Mouse (Mus musculus) heart, embryonic 15.5 days (tissue): ENCODE results near the gene Slc12a3. TPM values are rescaled to one million over a fixed set of nuclear protein-coding genes. Genes with fewer than 3 reads are reported as not detected.
A peak's percentile ranks its signal among the peaks of the same experiment; 100 is the strongest.
"Not testable (repeated sequence)": the region's sequence is repeated elsewhere in the genome, so short reads cannot be mapped to it uniquely, and the experiment has no call there.

Experiments used
- ATAC-seq: fragments of 200-750 bp; cut with Nextera tagmentation; replicated peaks from 2 replicates; pipeline ENCODE4 v1.8.0; 2017; ENCODE audit warnings: low read depth, moderate TSS enrichment; ENCODE audit not compliant: insufficient number of reproducible peaks, insufficient read depth, low FRiP score
- H3K27ac ChIP-seq: fragments of 300-500 bp; sonication (generic); 2 replicates; pipeline ENCODE4 v1.5.1; 2015; ENCODE audit warnings: mild to moderate bottlenecking, inconsistent platforms
- H3K27me3 ChIP-seq: fragments of 300-500 bp; sonication (generic); 2 replicates; pipeline ENCODE4 v1.6.1; 2015; ENCODE audit warnings: inconsistent platforms
- H3K36me3 ChIP-seq: fragments of 300-500 bp; sonication (generic); 2 replicates; pipeline ENCODE4 v1.6.1; 2015; ENCODE audit warnings: mild to moderate bottlenecking, inconsistent platforms
- H3K4me1 ChIP-seq: fragments of 300-500 bp; sonication (generic); replicated peaks from 2 replicates; pipeline ENCODE4 v1.6.1; 2015; ENCODE audit warnings: inconsistent platforms
- H3K4me2 ChIP-seq: fragments of 300-500 bp; sonication (generic); 2 replicates; pipeline ENCODE4 v1.6.1; 2015; ENCODE audit warnings: inconsistent platforms, mild to moderate bottlenecking, moderate library complexity
- H3K4me3 ChIP-seq: fragments of 300-500 bp; sonication (generic); 2 replicates; pipeline ENCODE4 v1.5.1; 2015; ENCODE audit warnings: mild to moderate bottlenecking, inconsistent platforms
- H3K9ac ChIP-seq: fragments of 300-500 bp; sonication (generic); 2 replicates; pipeline ENCODE4 v1.6.1; 2015; ENCODE audit warnings: mild to moderate bottlenecking, inconsistent platforms
- H3K9me3 ChIP-seq: fragments of 300-500 bp; sonication (generic); replicated peaks from 2 replicates; pipeline ENCODE4 v1.6.1; 2016; ENCODE audit warnings: inconsistent platforms
- WGBS: fragments of 180-500 bp; shearing (Covaris S2); methylation state at CpG from one replicate; pipeline ENCODE4 v1.1.7; 2015; ENCODE audit warnings: mixed read lengths; 5-methylcytosine and 5-hydroxymethylcytosine counted together
- polyA plus RNA-seq: library from polyadenylated mRNA; unstranded; fragments of >200 nt; fragmentation: Nextera tagmentation; extraction: Ambion mirVana; gene quantifications from 2 replicates; pipeline ENCODE4 v1.2.1, GENCODE M21; 2015

Gene Slc12a3
- polyA plus RNA-seq, 1 experiment from 2014 or later, result 0.15 TPM

DNA sequence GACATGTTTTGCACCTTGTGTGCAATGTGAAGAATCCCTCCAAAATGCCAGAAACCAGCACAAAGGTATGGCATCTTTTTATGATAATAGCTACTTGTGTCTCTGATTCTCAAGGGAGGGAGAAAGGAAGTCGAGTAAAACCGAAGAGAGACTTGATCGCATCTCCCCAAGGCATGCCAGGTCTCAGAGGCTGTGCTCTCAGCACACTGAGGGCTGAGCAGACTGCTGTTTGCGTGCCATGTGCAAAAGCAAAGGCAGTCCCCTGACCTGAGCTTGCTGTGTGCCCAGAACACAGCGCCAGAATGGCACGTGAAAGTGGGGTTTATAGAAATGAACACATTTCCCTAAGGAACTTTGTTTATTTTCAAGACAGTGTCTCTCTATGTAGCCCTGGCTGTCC is 60.5 kb downstream of the Slc12a3 start:
- 86% methylated on average over 6 of the region's 6 CpGs for WGBS
- peaks cover 20% of the 10 kb centered on the region for H3K4me1 ChIP-seq
- no peak overlapping the region for H3K27ac ChIP-seq
- no peaks in the 10 kb centered on the region for H3K9me3 ChIP-seq
- no peaks in the 10 kb centered on the region for H3K27me3 ChIP-seq
- no peak for ATAC-seq
- peaks cover 51% of the 10 kb centered on the region for H3K36me3 ChIP-seq
- H3K4me2 ChIP-seq, result no peak overlapping the region
- no peak overlapping the region for H3K4me3 ChIP-seq
- H3K9ac ChIP-seq, result no peak overlapping the region

DNA sequence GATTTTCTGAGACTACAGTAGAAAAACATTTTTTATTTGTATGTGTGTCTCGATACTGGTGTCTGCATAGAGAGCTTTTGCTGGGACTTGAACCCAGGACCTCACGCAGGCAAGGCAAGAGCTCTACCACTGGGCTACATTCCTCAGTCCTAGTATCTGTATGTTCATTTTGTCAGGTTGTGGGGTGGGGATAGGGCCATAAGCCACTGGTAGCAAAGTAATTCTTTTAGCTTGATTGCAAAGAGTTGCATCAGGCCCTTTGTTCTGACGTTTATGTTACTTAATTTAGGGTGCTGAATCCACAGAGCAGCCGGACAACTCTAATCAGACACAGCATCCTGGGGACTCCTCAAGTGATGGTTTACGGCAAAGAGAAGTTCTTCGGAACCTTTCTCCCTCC is 61.4 kb downstream of the Slc12a3 start:
- no peaks in the 10 kb centered on the region for H3K9me3 ChIP-seq
- H3K9ac ChIP-seq, result no peak overlapping the region
- no peak overlapping the region for H3K4me3 ChIP-seq
- no peak for ATAC-seq
- peaks cover 60% of the 10 kb centered on the region for H3K36me3 ChIP-seq
- WGBS, result 89% methylated on average over 6 of the region's 6 CpGs
- H3K27me3 ChIP-seq, result no peaks in the 10 kb centered on the region
- no peak overlapping the region for H3K27ac ChIP-seq
- H3K4me2 ChIP-seq, result no peak overlapping the region
- peaks cover 18% of the 10 kb centered on the region for H3K4me1 ChIP-seq

DNA sequence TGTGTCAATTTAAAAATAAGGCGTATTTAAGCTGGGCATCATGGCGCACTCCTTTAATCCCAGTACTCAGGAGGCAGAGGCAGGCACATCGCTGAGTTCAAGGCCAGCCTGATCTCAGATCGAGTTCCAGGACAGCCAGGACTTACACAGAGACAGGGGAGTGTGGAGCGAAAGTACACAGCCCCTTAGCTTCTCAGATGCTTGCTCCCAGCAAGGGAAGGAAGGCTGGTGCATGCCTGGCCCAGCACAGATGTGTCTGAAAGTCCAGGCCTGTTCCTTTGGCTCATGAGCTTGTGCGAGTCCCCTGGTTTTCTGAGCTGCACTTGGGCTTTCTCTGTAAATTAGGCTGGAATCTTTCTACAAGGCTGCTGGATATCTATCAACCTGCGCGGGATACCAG is 61.9 kb downstream of the Slc12a3 start:
- 94% methylated on average over 8 of the region's 8 CpGs for WGBS
- no peak for ATAC-seq
- no peak overlapping the region for H3K9ac ChIP-seq

DNA sequence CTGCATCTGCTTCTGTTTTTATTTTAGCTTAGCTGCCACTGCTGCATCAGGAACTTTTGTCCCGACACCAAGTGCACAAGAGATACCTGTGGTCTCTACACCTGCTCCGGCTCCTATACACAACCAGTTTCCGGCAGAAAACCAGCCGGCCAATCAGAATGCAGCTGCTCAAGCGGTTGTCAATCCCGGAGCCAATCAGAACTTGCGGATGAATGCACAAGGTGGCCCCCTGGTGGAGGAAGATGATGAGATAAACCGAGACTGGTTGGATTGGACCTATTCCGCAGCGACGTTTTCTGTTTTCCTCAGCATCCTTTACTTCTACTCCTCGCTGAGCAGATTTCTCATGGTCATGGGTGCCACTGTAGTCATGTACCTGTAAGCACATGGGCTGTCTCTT is 63.1 kb downstream of the Slc12a3 start:
- 80% methylated on average over 12 of the region's 12 CpGs for WGBS
- no peak for ATAC-seq
- Histone ChIP-seq H3K9me3 (no peaks in the 10 kb centered on the region), H3K4me3 (no peak overlapping the region), H3K27ac (peak overlapping the region; percentile 35; the same call in 1 of the 2 replicates), H3K27me3 (no peaks in the 10 kb centered on the region), H3K4me2 (no peak overlapping the region), H3K4me1 (peaks cover 17% of the 10 kb centered on the region), H3K9ac (no peak overlapping the region), H3K36me3 (peaks cover 75% of the 10 kb centered on the region)

More for the DNA sequence above, 61.9 kb downstream of the Slc12a3 start:
- H3K9me3 ChIP-seq, result no peaks in the 10 kb centered on the region
- H3K27me3 ChIP-seq, result no peaks in the 10 kb centered on the region
- H3K27ac ChIP-seq, result no peak overlapping the region
- H3K4me2 ChIP-seq, result no peak overlapping the region
- H3K36me3 ChIP-seq, result peaks cover 65% of the 10 kb centered on the region
- no peak overlapping the region for H3K4me3 ChIP-seq
- H3K4me1 ChIP-seq, result peaks cover 14% of the 10 kb centered on the region

DNA sequence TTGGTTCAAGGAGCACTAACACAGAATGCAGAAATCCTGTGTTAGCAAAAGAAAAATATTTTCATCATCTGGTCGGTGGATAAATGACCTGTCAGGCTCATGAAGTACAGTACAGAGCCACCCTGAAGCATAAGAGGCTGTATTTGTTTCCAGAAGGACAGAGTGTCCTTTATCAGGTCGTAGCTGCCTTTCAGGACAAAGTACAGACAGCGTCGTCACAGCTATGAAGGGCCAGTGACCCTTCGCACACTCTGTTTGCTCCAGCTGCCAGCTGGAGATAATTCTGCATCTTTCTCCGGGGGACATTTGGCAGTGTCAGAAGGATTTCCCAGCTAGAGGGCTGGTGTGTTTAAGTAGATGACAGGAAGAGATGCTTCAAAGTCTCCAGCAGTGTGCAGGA is 63.6 kb downstream of the Slc12a3 start:
- Histone ChIP-seq H3K9ac (no peak overlapping the region), H3K27ac (peak overlapping the region; percentile 35; the same call in 1 of the 2 replicates)

DNA sequence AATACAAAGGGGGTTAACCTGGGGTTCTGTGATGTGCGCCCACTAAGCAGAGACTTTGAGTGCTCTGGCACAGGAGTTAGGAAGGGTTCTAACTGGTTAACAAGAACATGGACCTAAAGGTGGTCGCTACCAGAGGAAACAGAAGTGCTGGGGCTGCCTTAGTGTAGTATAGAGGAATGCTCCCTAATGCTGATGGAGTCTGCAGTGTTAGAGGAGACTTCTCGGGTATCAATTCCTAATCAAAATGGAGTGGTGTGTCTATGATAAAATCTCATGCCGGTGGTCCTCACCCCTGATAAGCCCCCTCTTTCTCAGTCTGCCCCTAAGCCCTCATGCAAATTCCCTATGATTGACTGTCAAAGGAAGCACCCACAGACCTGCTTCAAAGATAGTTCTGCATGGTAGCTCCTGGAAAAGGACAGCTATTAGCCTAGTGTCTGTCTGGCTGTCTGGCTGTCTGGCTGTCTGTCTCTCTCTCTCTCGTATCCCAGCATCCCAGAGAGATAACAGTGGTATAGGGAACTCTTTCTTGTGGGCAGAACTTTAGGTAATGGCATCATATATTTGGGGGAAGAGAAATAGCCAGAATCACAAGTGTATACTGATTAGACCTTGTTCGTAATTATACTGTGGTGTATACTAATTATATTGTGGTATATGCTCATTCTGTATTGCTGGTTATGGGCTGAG is 67.0 kb downstream of the Slc12a3 start:
- no peak for ATAC-seq
- Histone ChIP-seq H3K9ac (no peak overlapping the region), H3K4me1 (peaks cover 11% of the 10 kb centered on the region; the same call in 1 of the 2 replicates), H3K9me3 (no peaks in the 10 kb centered on the region), H3K4me2 (no peak overlapping the region), H3K4me3 (no peak overlapping the region), H3K27ac (no peak overlapping the region), H3K36me3 (peaks cover 56% of the 10 kb centered on the region), H3K27me3 (no peaks in the 10 kb centered on the region)
- 75% methylated on average over 6 of the region's 6 CpGs for WGBS

More for the DNA sequence above, 63.6 kb downstream of the Slc12a3 start:
- WGBS, result 30% methylated on average over 6 of the region's 6 CpGs
- no peak; the same call in 1 of the 2 replicates for ATAC-seq
- Histone ChIP-seq H3K36me3 (peaks cover 75% of the 10 kb centered on the region), H3K4me2 (no peak overlapping the region), H3K4me3 (no peak overlapping the region), H3K4me1 (peaks cover 18% of the 10 kb centered on the region), H3K9me3 (no peaks in the 10 kb centered on the region), H3K27me3 (no peaks in the 10 kb centered on the region)

DNA sequence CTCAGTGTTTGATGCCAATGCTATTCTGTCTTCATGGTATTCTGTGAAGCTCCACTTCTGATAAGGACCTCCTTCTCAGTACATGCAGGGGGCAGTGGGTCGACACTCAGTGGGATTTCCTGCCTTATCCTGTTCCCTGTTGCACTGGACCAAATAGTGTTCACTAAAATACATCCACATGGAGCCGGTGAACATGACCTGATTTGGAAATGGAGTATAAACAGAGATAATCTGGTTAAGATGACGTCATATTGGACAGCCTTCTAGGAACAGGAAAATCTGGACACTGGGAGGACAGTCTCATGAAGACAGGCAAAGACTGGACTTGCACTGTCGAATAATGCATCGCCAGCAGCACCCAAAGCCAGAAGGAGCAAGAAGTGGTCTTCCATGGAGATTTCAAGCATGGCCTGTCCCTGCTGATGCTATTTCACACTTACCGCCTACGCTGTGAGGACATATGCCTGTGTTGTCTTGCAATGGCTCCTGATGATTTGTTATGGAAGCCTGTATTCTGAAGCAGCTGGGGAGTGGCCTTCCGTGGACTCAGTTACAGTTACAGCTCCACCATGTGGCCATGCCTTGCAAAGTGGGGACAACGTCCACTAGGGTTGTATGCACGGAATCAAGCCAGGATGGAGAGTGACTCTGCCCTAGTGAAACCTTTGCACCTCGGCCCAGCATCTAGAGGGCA is 68.1 kb downstream of the Slc12a3 start:
- Histone ChIP-seq H3K36me3 (peaks cover 45% of the 10 kb centered on the region), H3K4me1 (peaks cover 9% of the 10 kb centered on the region; the same call in 1 of the 2 replicates), H3K4me2 (no peak overlapping the region), H3K4me3 (no peak overlapping the region), H3K9ac (no peak overlapping the region), H3K9me3 (no peaks in the 10 kb centered on the region), H3K27ac (no peak overlapping the region), H3K27me3 (no peaks in the 10 kb centered on the region)
- 0 out of 2 replicates have a peak, but pooled peaks have one; percentile 28 for ATAC-seq
- whole genome bisulfite sequencing, result 52% methylated on average over 11 of the region's 11 CpGs

DNA sequence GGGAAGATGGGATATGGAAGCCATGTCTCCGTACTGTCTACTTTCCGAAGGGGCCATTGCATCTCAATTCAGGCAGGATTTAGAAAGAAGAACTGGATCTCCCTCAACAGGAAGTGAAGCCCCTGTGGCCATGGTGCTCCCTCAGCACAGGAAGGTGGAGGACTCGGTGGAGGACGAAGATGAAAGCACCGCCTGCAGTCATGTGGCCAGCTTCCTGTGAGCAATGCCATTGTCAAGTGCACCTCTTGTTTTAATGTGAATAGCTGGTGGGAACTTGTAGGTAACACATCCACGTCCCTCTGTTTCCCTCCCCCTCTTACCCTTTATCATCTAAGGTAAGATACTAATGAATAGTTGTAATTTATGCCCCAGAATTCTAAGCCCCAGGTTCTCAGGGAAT is 69.6 kb downstream of the Slc12a3 start:
- Histone ChIP-seq H3K27me3 (no peaks in the 10 kb centered on the region), H3K4me3 (no peak overlapping the region), H3K36me3 (peaks cover 33% of the 10 kb centered on the region), H3K9me3 (no peaks in the 10 kb centered on the region), H3K27ac (no peak overlapping the region), H3K4me1 (peaks cover 5% of the 10 kb centered on the region; the same call in 1 of the 2 replicates), H3K4me2 (no peak overlapping the region), H3K9ac (no peak overlapping the region)
- no peak for ATAC-seq
- WGBS, result 73% methylated on average over 6 of the region's 6 CpGs

DNA sequence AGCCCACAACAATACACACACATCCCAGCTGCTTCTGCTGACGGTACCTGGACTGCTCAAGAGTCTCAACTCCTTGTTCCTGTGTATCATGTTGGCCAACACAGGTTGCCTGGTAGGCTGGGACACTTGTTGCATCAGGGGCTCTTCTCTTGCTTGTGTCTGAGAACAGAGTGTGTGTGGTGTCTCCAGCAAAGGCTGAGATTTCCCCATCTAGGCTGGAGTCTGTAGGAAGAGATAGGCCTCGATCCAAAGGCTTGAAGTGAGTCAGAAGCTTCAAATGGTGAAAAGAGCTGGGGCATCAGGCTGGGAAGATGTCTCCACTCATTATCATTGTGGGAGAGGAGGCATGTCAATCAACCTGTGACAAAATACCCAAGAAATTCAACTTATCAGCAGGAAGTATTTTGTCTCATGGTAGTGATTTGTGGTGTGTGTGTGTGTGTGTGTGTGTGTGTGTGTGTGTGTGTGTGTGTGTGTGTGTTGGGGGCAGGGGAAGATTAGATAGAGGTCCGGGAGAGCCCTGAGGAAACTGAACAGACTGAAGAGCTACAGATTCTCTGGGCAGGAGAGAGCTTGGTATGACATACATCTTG is 70.5 kb downstream of the Slc12a3 start:
- H3K4me3 ChIP-seq, result no peak overlapping the region
- peaks cover 24% of the 10 kb centered on the region for H3K36me3 ChIP-seq
- H3K4me1 ChIP-seq, result peaks cover 5% of the 10 kb centered on the region; the same call in 1 of the 2 replicates
- H3K4me2 ChIP-seq, result no peak overlapping the region
- no peaks in the 10 kb centered on the region for H3K27me3 ChIP-seq
- no peak for ATAC-seq
- H3K9ac ChIP-seq, result no peak overlapping the region
- WGBS, result 71% methylated on average over 3 of the region's 3 CpGs
- H3K27ac ChIP-seq, result no peak overlapping the region
- no peaks in the 10 kb centered on the region for H3K9me3 ChIP-seq

DNA sequence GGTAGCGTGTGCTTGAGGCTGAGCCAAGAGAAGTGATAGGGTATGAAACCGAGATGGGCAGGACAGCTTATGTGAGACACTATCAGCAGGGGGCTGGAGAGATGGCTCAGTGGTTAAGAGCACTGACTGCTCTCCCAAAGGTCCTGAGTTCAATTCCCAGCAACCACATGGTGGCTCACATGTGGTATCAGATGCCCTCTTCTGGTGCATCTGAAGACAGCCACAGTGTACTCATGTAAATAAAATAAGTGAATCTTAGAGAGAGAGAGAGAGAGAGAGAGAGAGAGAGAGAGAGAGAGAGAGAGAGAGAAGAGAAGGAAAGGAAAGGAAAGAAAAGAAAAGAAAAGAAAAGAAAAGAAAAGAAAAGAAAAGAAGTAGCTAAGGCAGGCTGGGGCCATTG is 71.0 kb downstream of the Slc12a3 start:
- H3K27ac ChIP-seq, H3K9ac ChIP-seq, H3K4me2 ChIP-seq, H3K4me1 ChIP-seq, H3K4me3 ChIP-seq, H3K27me3 ChIP-seq, H3K9me3 ChIP-seq, ATAC-seq: not testable (repeated sequence)
- WGBS, result 71% methylated on average over 2 of the region's 2 CpGs
- peaks cover 19% of the 10 kb centered on the region for H3K36me3 ChIP-seq

DNA sequence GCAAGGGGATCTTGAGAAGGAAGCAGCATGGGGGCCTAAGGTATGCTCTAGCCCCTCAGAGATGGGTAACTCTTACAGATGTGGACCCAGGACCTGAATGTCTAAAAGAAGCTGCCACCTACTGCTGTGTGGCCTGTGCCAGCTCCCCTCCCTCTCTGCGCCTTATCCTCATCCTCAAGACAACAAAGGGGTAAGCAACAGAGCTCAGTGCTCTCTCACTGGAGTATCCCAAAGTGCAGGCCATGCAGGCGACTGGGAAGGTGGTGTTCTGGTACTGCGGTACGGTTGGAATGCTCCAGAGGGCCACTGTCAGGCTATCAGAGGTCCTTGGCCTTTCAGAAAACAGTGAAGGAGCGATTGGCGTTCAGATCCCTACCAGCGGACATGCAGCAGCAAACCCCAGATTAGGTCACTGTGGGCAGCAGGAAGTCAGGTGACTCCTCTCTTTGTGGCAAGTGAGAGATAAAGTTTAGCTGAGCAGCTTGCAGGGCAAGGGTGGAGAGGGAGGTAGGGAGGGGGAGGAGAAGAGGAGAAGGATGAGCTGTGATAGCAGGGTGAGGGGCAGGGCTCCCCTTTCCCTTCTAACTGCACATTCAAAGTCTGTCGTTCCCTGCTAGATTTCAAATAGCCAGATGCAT is 79.6 kb downstream of the Slc12a3 start:
- no peak overlapping the region for H3K4me2 ChIP-seq
- H3K9ac ChIP-seq, result no peak overlapping the region
- H3K36me3 ChIP-seq, result no peaks in the 10 kb centered on the region
- no peak overlapping the region for H3K4me3 ChIP-seq
- 27% methylated on average over 8 of the region's 8 CpGs for WGBS
- H3K9me3 ChIP-seq, result no peaks in the 10 kb centered on the region
- no peak for ATAC-seq
- H3K27me3 ChIP-seq, result no peaks in the 10 kb centered on the region
- peaks cover 7% of the 10 kb centered on the region for H3K4me1 ChIP-seq
- no peak overlapping the region for H3K27ac ChIP-seq
